Mouse (Mus musculus): ENCODE measurements around the gene Pdcd1lg2. TPM values are rescaled to one million over a fixed set of nuclear protein-coding genes. Genes with fewer than 3 reads are reported as not detected.

Gene Pdcd1lg2
- total and polyA plus RNA-seq, 3 experiments = 0.14 TPM; not detected in 2

DNA sequence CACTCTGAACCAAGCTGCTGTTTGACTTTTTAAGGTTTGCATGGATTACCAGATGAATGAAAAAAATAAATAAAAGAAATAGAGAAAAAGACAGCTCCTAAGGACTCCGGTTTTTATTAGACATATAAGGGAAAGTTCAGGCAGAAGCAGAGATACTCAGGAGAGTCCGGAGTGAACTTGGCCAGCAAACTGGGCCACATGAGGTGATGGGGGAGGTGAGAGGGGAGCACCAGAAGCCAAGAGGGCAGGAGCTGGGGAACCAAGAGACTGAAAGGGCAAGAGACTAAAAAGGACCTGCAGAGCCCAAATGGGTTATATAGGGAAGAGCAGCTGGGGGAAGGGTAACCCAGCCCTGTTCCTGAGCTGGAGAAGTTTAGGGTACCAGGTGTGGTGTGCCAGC lies 16.0 kb upstream of the Pdcd1lg2 start:
- intact Hi-C loops (cut with DNase I) = no loop called here
- Histone ChIP-seq H3K79me2 (replicated peaks; ENCODE audit: control insufficient read depth, insufficient read depth, low read length) (no peaks in the 10 kb centered on the region), H3K4me3 (no peak overlapping the region), H3K9ac (ENCODE audit: low read depth, low read length) (no peak overlapping the region), H3K4me1 (ENCODE audit: control insufficient read depth, insufficient read depth, low read length) (no peaks in the 10 kb centered on the region), H3K27me3 (ENCODE audit: control insufficient read depth, insufficient read depth, low read length) (no peaks in the 10 kb centered on the region), H3K27ac (no peak overlapping the region), H3K36me3 (ENCODE audit: control insufficient read depth, insufficient read depth, low read length) (no peaks in the 10 kb centered on the region)
- DNase-seq = no peak
- 90% methylated on average over 2 of the region's 2 CpGs for WGBS
- TF ChIP-seq CTCF (IDR thresholded peaks at IDR 0.05) (no peak), EP300 (IDR thresholded peaks at IDR 0.05; ENCODE audit: insufficient read depth, low read depth, low read length) (no peak), POLR2A (IDR thresholded peaks at IDR 0.05; ENCODE audit: insufficient read depth, low read depth, low read length) (no peak)

DNA sequence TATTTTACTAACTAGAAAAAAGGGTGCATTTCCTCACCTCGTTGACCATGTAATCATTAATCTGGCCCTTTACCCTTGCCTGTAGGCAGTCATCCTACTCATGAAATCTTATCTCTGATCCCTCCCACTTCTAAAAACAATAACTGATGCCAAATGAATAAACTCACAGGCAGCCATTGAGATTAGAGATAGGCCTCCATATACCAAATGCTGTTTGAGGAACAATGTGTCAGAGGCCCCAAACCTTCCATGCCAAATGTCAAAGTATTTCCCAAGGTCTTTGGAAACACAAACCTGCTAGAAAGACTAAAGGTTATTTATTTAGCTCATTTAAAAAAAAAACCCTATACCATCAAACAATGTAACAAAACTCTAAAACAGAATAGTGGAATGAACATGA lies 14.4 kb upstream of the Pdcd1lg2 start:
- H3K27me3 ChIP-seq (ENCODE audit: control insufficient read depth, insufficient read depth, low read length) = no peaks in the 10 kb centered on the region
- H3K4me3 ChIP-seq = no peak overlapping the region
- 32% methylated on average over 1 of the region's 1 CpGs for WGBS
- intact Hi-C loops (cut with DNase I) = no loop called here
- no peak overlapping the region for H3K9ac ChIP-seq (ENCODE audit: low read depth, low read length)
- no peaks in the 10 kb centered on the region for H3K4me1 ChIP-seq (ENCODE audit: control insufficient read depth, insufficient read depth, low read length)
- no peak overlapping the region for H3K27ac ChIP-seq
- H3K79me2 ChIP-seq (replicated peaks; ENCODE audit: control insufficient read depth, insufficient read depth, low read length) = no peaks in the 10 kb centered on the region
- no peaks in the 10 kb centered on the region for H3K36me3 ChIP-seq (ENCODE audit: control insufficient read depth, insufficient read depth, low read length)
- no peak for DNase-seq
- no peak for TF ChIP-seq POLR2A (IDR thresholded peaks at IDR 0.05; ENCODE audit: insufficient read depth, low read depth, low read length)

DNA sequence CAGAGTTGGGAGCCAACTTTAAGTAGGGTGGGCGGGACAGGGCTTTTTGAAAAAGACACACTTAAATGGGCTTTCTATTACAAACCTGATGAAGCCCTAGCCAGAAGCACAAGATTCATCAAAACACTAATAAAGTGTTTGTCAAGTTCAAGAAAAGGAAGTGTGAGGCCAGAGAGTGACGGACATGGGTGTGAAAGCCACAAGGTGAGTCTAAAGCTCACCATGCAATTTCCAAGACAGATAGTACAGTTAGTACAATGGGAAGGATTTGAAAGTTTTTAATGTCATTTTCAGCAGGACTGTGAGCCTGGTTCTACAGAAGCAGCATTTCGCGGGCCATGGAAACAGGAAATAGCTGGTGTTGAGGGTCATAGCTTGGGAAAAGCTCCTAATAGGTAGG lies 10.9 kb upstream of the Pdcd1lg2 start:
- DNase-seq = no peak
- Histone ChIP-seq H3K9ac (ENCODE audit: low read depth, low read length) (no peak overlapping the region), H3K27me3 (ENCODE audit: control insufficient read depth, insufficient read depth, low read length) (no peaks in the 10 kb centered on the region), H3K36me3 (ENCODE audit: control insufficient read depth, insufficient read depth, low read length) (no peaks in the 10 kb centered on the region), H3K79me2 (replicated peaks; ENCODE audit: control insufficient read depth, insufficient read depth, low read length) (no peaks in the 10 kb centered on the region), H3K27ac (no peak overlapping the region), H3K4me1 (ENCODE audit: control insufficient read depth, insufficient read depth, low read length) (no peaks in the 10 kb centered on the region), H3K4me3 (no peak overlapping the region)
- intact Hi-C loops (cut with DNase I) = no loop called here
- TF ChIP-seq CTCF (IDR thresholded peaks at IDR 0.05) (no peak), POLR2A (IDR thresholded peaks at IDR 0.05; ENCODE audit: insufficient read depth, low read depth, low read length) (no peak), EP300 (IDR thresholded peaks at IDR 0.05; ENCODE audit: insufficient read depth, low read depth, low read length) (no peak)
- WGBS = 91% methylated on average over 4 of the region's 4 CpGs

DNA sequence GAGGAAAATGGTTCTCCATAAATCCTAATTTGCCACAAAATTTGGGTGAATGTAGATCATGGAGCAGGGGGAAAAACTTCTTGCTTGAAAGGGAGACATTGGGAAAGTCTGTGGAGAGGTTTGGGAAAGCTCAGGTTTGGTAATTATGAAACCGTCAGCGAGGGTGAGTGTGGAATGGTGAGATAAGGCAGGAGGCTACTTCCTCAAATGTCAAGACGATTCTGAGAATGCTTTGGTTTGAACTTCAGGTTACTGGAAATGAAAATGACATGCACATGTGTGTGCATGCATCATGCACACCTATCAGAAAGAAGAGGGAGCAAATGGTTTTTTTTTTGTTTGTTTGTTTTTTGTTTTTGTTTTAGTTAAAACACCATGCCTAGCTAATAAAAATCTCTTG lies 10.3 kb upstream of the Pdcd1lg2 start:
- H3K4me1 ChIP-seq (ENCODE audit: control insufficient read depth, insufficient read depth, low read length) = no peaks in the 10 kb centered on the region
- intact Hi-C loops (cut with DNase I) = no loop called here
- no peaks in the 10 kb centered on the region for H3K27me3 ChIP-seq (ENCODE audit: control insufficient read depth, insufficient read depth, low read length)
- no peaks in the 10 kb centered on the region for H3K36me3 ChIP-seq (ENCODE audit: control insufficient read depth, insufficient read depth, low read length)
- DNase-seq = no peak
- 42% methylated on average over 3 of the region's 3 CpGs for WGBS
- no peak overlapping the region for H3K27ac ChIP-seq
- no peak overlapping the region for H3K9ac ChIP-seq (ENCODE audit: low read depth, low read length)
- H3K79me2 ChIP-seq (replicated peaks; ENCODE audit: control insufficient read depth, insufficient read depth, low read length) = no peaks in the 10 kb centered on the region
- no peak overlapping the region for H3K4me3 ChIP-seq
- no peak for TF ChIP-seq CTCF (IDR thresholded peaks at IDR 0.05)
- no peak for TF ChIP-seq POLR2A (IDR thresholded peaks at IDR 0.05; ENCODE audit: insufficient read depth, low read depth, low read length)
- TF ChIP-seq EP300 (IDR thresholded peaks at IDR 0.05; ENCODE audit: insufficient read depth, low read depth, low read length) = no peak

DNA sequence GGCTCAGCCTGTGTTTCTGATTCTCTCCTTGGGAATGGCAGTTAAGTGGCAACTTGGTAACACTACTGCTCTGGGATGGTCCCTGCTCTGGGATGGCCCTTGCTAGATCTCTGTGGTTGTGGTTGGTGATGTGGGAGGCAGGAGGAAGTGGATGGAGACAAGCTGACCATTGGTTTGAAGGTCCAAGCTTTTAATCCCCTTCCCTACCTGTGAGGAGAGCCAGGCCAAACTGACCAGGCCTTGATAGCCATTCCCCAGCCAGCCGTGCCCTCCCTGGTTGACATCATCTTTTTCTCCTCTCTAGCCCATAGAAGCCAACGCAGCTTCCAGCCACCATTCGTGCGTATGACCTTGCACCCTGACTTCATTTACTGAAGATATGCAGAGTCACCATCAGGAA lies 8.1 kb upstream of the Pdcd1lg2 start:
- 92% methylated on average over 4 of the region's 4 CpGs for WGBS
- Histone ChIP-seq H3K4me1 (ENCODE audit: control insufficient read depth, insufficient read depth, low read length) (no peaks in the 10 kb centered on the region), H3K27me3 (ENCODE audit: control insufficient read depth, insufficient read depth, low read length) (no peaks in the 10 kb centered on the region), H3K27ac (no peak overlapping the region), H3K9ac (ENCODE audit: low read depth, low read length) (no peak overlapping the region), H3K4me3 (no peak overlapping the region), H3K36me3 (ENCODE audit: control insufficient read depth, insufficient read depth, low read length) (no peaks in the 10 kb centered on the region), H3K79me2 (replicated peaks; ENCODE audit: control insufficient read depth, insufficient read depth, low read length) (no peaks in the 10 kb centered on the region)
- TF ChIP-seq EP300 (IDR thresholded peaks at IDR 0.05; ENCODE audit: insufficient read depth, low read depth, low read length) = no peak
- TF ChIP-seq POLR2A (IDR thresholded peaks at IDR 0.05; ENCODE audit: insufficient read depth, low read depth, low read length) = no peak
- TF ChIP-seq CTCF (IDR thresholded peaks at IDR 0.05) = no peak
- no peak for DNase-seq
- intact Hi-C loops (cut with DNase I) = no loop called here

DNA sequence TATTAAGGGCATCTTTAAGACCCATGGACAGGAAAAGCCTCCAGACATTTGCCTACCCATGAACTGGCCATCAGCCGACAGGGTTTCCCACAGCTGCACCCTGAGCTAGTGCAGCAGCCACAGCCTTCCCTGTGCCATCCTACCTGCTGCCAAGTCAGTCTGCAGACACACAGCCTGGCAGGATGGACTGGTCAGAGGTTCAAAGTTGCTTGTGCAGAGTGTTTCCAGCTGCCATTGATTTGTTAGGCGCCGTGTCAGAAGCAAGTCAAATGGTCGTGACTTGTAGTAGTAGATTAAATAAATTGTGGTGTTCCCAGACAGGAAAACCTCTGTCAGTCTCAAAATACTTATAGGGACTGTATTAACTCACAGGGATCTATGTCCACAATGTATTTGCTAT lies 7.5 kb upstream of the Pdcd1lg2 start:
- WGBS = 86% methylated on average over 4 of the region's 4 CpGs
- Histone ChIP-seq H3K27me3 (ENCODE audit: control insufficient read depth, insufficient read depth, low read length) (no peaks in the 10 kb centered on the region), H3K9ac (ENCODE audit: low read depth, low read length) (no peak overlapping the region), H3K36me3 (ENCODE audit: control insufficient read depth, insufficient read depth, low read length) (no peaks in the 10 kb centered on the region), H3K4me3 (no peak overlapping the region), H3K79me2 (replicated peaks; ENCODE audit: control insufficient read depth, insufficient read depth, low read length) (no peaks in the 10 kb centered on the region), H3K4me1 (ENCODE audit: control insufficient read depth, insufficient read depth, low read length) (no peaks in the 10 kb centered on the region), H3K27ac (no peak overlapping the region)
- DNase-seq = no peak
- TF ChIP-seq EP300 (IDR thresholded peaks at IDR 0.05; ENCODE audit: insufficient read depth, low read depth, low read length) = no peak
- TF ChIP-seq POLR2A (IDR thresholded peaks at IDR 0.05; ENCODE audit: insufficient read depth, low read depth, low read length) = no peak
- no peak for TF ChIP-seq CTCF (IDR thresholded peaks at IDR 0.05)
- intact Hi-C loops (cut with DNase I) = no loop called here

Measured in heart, adult 2 months (tissue).